Mouse (Mus musculus): ENCODE measurements around the gene Rbms3. TPM values are rescaled to one million over a fixed set of nuclear protein-coding genes. Genes with fewer than 3 reads are reported as not detected.

Rbms3 gene
- polyA plus RNA-seq, 1 experiment from 2014 or later = 44.5 TPM

DNA sequence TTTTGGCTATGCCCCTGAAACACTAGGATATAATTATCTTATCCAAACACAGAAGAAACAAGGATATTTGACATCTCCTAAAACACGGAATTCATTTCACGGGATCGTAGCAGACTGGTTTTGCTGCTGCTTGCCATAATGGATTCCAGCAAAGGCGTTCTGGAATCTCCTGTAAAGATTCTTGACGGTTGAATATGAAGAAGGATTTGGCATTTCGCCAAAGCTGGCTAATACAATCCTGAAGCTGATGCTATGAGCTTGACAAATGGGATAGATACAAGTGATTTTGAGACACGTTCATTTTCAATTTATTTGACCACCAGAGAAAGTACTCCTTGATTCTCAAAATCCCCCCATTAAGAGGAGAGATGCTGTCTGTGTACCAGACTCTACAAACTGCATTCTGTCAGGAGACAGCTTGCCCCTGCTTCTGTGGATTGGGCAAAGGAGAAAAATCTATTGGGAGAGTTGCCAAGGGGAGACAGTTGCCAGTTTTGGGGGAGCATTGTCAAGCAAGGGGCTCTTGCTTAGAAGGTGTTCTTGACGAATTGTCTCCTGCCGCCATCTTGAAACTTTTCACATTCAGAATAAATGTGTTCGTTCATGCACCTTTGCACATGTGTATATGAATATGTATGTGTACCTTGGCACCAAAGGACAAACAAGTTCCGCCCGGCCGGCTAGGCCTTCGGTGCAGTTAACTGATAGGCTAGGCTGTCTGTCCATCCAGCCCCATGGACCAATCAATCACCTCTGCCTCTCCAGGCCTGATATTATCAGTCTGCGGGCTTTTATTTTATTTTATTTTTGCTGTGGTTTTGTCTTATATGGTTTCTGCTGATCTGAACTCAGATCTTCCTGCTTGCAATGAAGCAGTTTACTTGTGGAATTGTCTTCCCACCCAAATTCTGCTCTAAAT, 442.3 kb downstream of the Rbms3 start:
- Histone ChIP-seq H3K4me2 (ENCODE audit: low read length) (no peak overlapping the region), H3K9me3 (replicated peaks; ENCODE audit: low read length) (no peaks in the 10 kb centered on the region), H3K27ac (no peak overlapping the region), H3K27me3 (ENCODE audit: insufficient read depth, low read length) (no peaks in the 10 kb centered on the region), H3K4me1 (replicated peaks; ENCODE audit: insufficient read depth, low read length) (no peaks in the 10 kb centered on the region), H3K9ac (ENCODE audit: low read depth, low read length) (no peak overlapping the region), H3K36me3 (ENCODE audit: insufficient read depth, low read length) (no peaks in the 10 kb centered on the region), H3K4me3 (replicated peaks; ENCODE audit: low read depth, low read length) (no peak overlapping the region)
- ATAC-seq (replicated peaks; ENCODE audit: low FRiP score, low read depth) (no peak), DNase-seq (ENCODE audit: low spot score) (no peak)
- TF ChIP-seq CTCF (IDR thresholded peaks at IDR 0.05; ENCODE audit: low read depth) = no peak
- WGBS = 86% methylated on average over 15 of the region's 15 CpGs

DNA sequence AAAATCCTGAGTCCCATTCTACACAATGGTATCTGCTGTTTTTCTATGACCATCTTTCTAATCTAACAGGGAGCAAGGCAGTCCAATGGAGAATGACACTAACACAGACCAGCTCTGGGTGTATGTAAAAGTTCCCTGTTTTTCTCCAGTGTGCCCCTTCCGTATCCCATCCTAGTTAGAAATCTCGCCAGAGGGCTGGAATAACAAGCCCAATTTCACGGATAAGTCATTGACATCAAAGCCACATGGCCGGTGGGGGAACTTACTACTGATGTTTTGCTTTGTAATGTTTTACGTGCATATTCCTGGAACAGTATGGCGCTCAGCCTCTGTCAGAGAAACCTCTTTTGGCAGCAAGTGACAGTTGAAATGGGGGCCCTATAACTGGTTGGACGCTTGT, 449.1 kb downstream of the Rbms3 start:
- ATAC-seq (replicated peaks; ENCODE audit: low FRiP score, low read depth) = no peak

GRCm38 (mm10) chr9:117178366-117178765, 451.3 kb downstream of the Rbms3 start:
- Histone ChIP-seq H3K27ac (no peak overlapping the region), H3K36me3 (ENCODE audit: insufficient read depth, low read length) (no peaks in the 10 kb centered on the region), H3K9ac (ENCODE audit: low read depth, low read length) (no peak overlapping the region), H3K9me3 (replicated peaks; ENCODE audit: low read length) (no peaks in the 10 kb centered on the region), H3K4me3 (replicated peaks; ENCODE audit: low read depth, low read length) (no peak overlapping the region), H3K4me1 (replicated peaks; ENCODE audit: insufficient read depth, low read length) (no peaks in the 10 kb centered on the region), H3K4me2 (ENCODE audit: low read length) (no peak overlapping the region), H3K27me3 (ENCODE audit: insufficient read depth, low read length) (no peaks in the 10 kb centered on the region)
- no peak for DNase-seq (ENCODE audit: low spot score)
- 88% methylated on average over 4 of the region's 4 CpGs for WGBS
- no peak for ATAC-seq (replicated peaks; ENCODE audit: low FRiP score, low read depth)
- no peak for TF ChIP-seq CTCF (IDR thresholded peaks at IDR 0.05; ENCODE audit: low read depth)

More for the DNA sequence above, 449.1 kb downstream of the Rbms3 start:
- Histone ChIP-seq H3K4me2 (ENCODE audit: low read length) (no peak overlapping the region), H3K27ac (no peak overlapping the region), H3K9ac (ENCODE audit: low read depth, low read length) (no peak overlapping the region), H3K36me3 (ENCODE audit: insufficient read depth, low read length) (no peaks in the 10 kb centered on the region), H3K4me3 (replicated peaks; ENCODE audit: low read depth, low read length) (no peak overlapping the region), H3K27me3 (ENCODE audit: insufficient read depth, low read length) (no peaks in the 10 kb centered on the region), H3K9me3 (replicated peaks; ENCODE audit: low read length) (no peaks in the 10 kb centered on the region), H3K4me1 (replicated peaks; ENCODE audit: insufficient read depth, low read length) (no peaks in the 10 kb centered on the region)
- TF ChIP-seq CTCF (IDR thresholded peaks at IDR 0.05; ENCODE audit: low read depth) = no peak
- DNase-seq (ENCODE audit: low spot score) = no peak
- WGBS = 60% methylated on average over 7 of the region's 7 CpGs

DNA sequence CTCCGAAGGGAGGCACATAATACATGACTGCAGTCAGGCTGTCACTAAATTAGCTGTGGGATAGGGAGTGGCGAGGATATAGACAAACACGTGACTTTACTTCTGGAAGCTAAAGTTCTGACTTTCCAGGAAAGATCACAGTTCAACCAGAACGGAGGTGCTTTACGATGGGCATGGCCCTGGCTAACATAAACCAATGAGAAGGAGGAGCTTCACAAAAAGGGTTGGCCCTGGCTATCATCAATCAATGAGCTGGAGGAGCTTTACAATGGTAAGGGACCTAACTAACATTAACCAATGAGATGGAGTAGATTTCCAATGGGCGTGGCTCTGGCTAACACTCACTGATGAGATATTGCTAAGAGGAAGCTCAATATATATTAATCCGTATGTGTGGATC, 457.2 kb downstream of the Rbms3 start:
- no peak for DNase-seq (ENCODE audit: low spot score)
- ATAC-seq (replicated peaks; ENCODE audit: low FRiP score, low read depth) = no peak
- H3K9me3 ChIP-seq (replicated peaks; ENCODE audit: low read length) = no peaks in the 10 kb centered on the region
- no peak for TF ChIP-seq CTCF (IDR thresholded peaks at IDR 0.05; ENCODE audit: low read depth)
- H3K9ac ChIP-seq (ENCODE audit: low read depth, low read length) = no peak overlapping the region
- H3K4me1 ChIP-seq (replicated peaks; ENCODE audit: insufficient read depth, low read length) = no peaks in the 10 kb centered on the region
- H3K36me3 ChIP-seq (ENCODE audit: insufficient read depth, low read length) = no peaks in the 10 kb centered on the region
- no peak overlapping the region for H3K27ac ChIP-seq
- 54% methylated on average over 7 of the region's 7 CpGs for WGBS
- H3K27me3 ChIP-seq (ENCODE audit: insufficient read depth, low read length) = no peaks in the 10 kb centered on the region
- H3K4me2 ChIP-seq (ENCODE audit: low read length) = no peak overlapping the region
- H3K4me3 ChIP-seq (replicated peaks; ENCODE audit: low read depth, low read length) = no peak overlapping the region

DNA sequence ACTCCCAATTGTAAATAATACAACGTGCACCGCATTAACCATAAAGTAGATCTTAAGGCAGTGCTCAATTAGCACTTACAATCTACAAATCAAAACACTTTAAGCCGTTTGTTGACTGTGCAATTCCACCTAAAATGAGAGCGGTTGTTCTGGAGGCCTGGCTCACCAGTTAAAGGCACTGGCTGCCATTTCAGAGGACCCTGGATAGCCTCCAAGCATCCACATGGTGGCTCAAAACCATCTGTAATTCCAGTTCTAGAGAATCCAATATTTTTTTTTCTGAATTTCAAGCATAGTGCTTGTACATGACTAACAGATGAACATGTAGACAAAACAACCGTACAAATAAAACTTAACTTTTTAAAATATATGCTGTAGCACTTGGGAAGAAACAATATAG, 460.5 kb downstream of the Rbms3 start:
- Histone ChIP-seq H3K27ac (no peak overlapping the region), H3K4me1 (replicated peaks; ENCODE audit: insufficient read depth, low read length) (no peaks in the 10 kb centered on the region), H3K4me3 (replicated peaks; ENCODE audit: low read depth, low read length) (no peak overlapping the region), H3K27me3 (ENCODE audit: insufficient read depth, low read length) (no peaks in the 10 kb centered on the region), H3K9ac (ENCODE audit: low read depth, low read length) (no peak overlapping the region), H3K9me3 (replicated peaks; ENCODE audit: low read length) (no peaks in the 10 kb centered on the region), H3K36me3 (ENCODE audit: insufficient read depth, low read length) (no peaks in the 10 kb centered on the region), H3K4me2 (ENCODE audit: low read length) (no peak overlapping the region)
- DNase-seq (ENCODE audit: low spot score) (no peak), ATAC-seq (replicated peaks; ENCODE audit: low FRiP score, low read depth) (no peak)
- TF ChIP-seq CTCF (IDR thresholded peaks at IDR 0.05; ENCODE audit: low read depth) = no peak
- 94% methylated on average over 5 of the region's 5 CpGs for WGBS

- no peak overlapping the region for H3K4me2 ChIP-seq (ENCODE audit: low read length)
- H3K9ac ChIP-seq (ENCODE audit: low read depth, low read length) = no peak overlapping the region
- H3K4me3 ChIP-seq (replicated peaks; ENCODE audit: low read depth, low read length) = no peak overlapping the region
- ATAC-seq (replicated peaks; ENCODE audit: low FRiP score, low read depth) (no peak), DNase-seq (ENCODE audit: low spot score) (no peak)
- 32% methylated on average over 6 of the region's 6 CpGs for WGBS
- no peaks in the 10 kb centered on the region for H3K9me3 ChIP-seq (replicated peaks; ENCODE audit: low read length)
- H3K27me3 ChIP-seq (ENCODE audit: insufficient read depth, low read length) = no peaks in the 10 kb centered on the region
- no peaks in the 10 kb centered on the region for H3K36me3 ChIP-seq (ENCODE audit: insufficient read depth, low read length)
- no peak for TF ChIP-seq CTCF (IDR thresholded peaks at IDR 0.05; ENCODE audit: low read depth)
- peaks cover 8% of the 10 kb centered on the region; the same call in 1 of the 2 replicates for H3K4me1 ChIP-seq (replicated peaks; ENCODE audit: insufficient read depth, low read length)
- H3K27ac ChIP-seq = no peak overlapping the region
These were observed 466.6 kb downstream of the Rbms3 start for GRCm38 (mm10) chr9:117163143-117163542.

Data from kidney, postnatal 0 days (tissue).